Mouse (Mus musculus) erythroid progenitor cell, adult 5-6 weeks (primary cell): ENCODE results near the gene Rbm43. TPM values are rescaled to one million over a fixed set of nuclear protein-coding genes. Genes with fewer than 3 reads are reported as not detected.

ENCODE experiments used
- ATAC-seq: replicated peaks from 2 replicates; pipeline ENCODE4 v1.8.0; 2016; ENCODE audit warnings: moderate number of reproducible peaks, mild to moderate bottlenecking, moderate TSS enrichment, inconsistent platforms; ENCODE audit not compliant: poor library complexity, low FRiP score, severe bottlenecking
- total RNA-seq, 2 experiments: library from RNA; stranded (forward) in 1 of 2; stranded (reverse) in 1 of 2; fragments of 150-400 nt in 1 of 2; fragments of 186-747, 209-891 nt in 1 of 2; gene quantifications; 2 replicates each; pipeline versions ENCODE4 v1.2.3 to v1.2.4; 2015 to 2017; ENCODE audit warnings: low replicate concordance in 2 of 2

The Rbm43 gene
- total RNA-seq (2015; ENCODE audit: low replicate concordance) (36.5 and 45.0 TPM in 2 replicates), total RNA-seq (2017; ENCODE audit: low replicate concordance) (14.9 and 30.3 TPM in 2 replicates)

GRCm38 (mm10) chr2:51934574-51935334 is at the start of gene Rbm43:
Gene Rbm43, minus strand, starts transcription at chr2:51935163.
- peak; percentile 73 for ATAC-seq

- peak; percentile 71 for ATAC-seq
Measured at GRCm38 (mm10) chr2:51982288-51982687, 47.3 kb upstream of the Rbm43 start.

- ATAC-seq: no peak
Measured at GRCm38 (mm10) chr2:51981630-51982029, 46.7 kb upstream of the Rbm43 start.

- peak; percentile 70 for ATAC-seq
Measured at GRCm38 (mm10) chr2:51973410-51973968, 38.5 kb upstream of the Rbm43 start, which contains the start of gene Nmi. Gene Nmi, minus strand, starts transcription at chr2:51973494.

- ATAC-seq: peak; percentile 91
Measured at GRCm38 (mm10) chr2:51972641-51973409, 37.9 kb upstream of the Rbm43 start.

- ATAC-seq: peak; percentile 27; the same call in 1 of the 2 replicates
Measured at GRCm38 (mm10) chr2:51972142-51972541, 37.2 kb upstream of the Rbm43 start.

- no peak for ATAC-seq
Measured at GRCm38 (mm10) chr2:51970897-51971296, 35.9 kb upstream of the Rbm43 start.

- no peak for ATAC-seq
Measured at GRCm38 (mm10) chr2:51967288-51967687, 32.3 kb upstream of the Rbm43 start.

GRCm38 (mm10) chr2:51953648-51954204 is 18.8 kb upstream of the Rbm43 start:
- peak; percentile 60 for ATAC-seq

- ATAC-seq: no peak
Measured at GRCm38 (mm10) chr2:51950876-51951275, 15.9 kb upstream of the Rbm43 start.

- no peak for ATAC-seq
Measured at GRCm38 (mm10) chr2:51948105-51948830, 13.3 kb upstream of the Rbm43 start.

- no peak for ATAC-seq
Measured at GRCm38 (mm10) chr2:51945812-51946211, 10.8 kb upstream of the Rbm43 start.

GRCm38 (mm10) chr2:51941832-51942231 is 6.9 kb upstream of the Rbm43 start:
- ATAC-seq: peak; percentile 54; the same call in 1 of the 2 replicates

GRCm38 (mm10) chr2:51938750-51939149 is 3.8 kb upstream of the Rbm43 start:
- ATAC-seq: peak; percentile 53

- no peak for ATAC-seq
Measured at GRCm38 (mm10) chr2:51937004-51937403, 2.0 kb upstream of the Rbm43 start.

- ATAC-seq: no peak
Measured at GRCm38 (mm10) chr2:51936585-51936984, 1.6 kb upstream of the Rbm43 start.

GRCm38 (mm10) chr2:51935921-51936320 is 958 bp upstream of the Rbm43 start:
- ATAC-seq: no peak

GRCm38 (mm10) chr2:51933341-51934134 is 1.4 kb downstream of the Rbm43 start:
- ATAC-seq: peak; percentile 15

GRCm38 (mm10) chr2:51931241-51931640 is 3.7 kb downstream of the Rbm43 start:
- ATAC-seq: no peak
